Comparison of ENCODE assay signal across 12 mouse cellular contexts in the genomic region with DNA sequence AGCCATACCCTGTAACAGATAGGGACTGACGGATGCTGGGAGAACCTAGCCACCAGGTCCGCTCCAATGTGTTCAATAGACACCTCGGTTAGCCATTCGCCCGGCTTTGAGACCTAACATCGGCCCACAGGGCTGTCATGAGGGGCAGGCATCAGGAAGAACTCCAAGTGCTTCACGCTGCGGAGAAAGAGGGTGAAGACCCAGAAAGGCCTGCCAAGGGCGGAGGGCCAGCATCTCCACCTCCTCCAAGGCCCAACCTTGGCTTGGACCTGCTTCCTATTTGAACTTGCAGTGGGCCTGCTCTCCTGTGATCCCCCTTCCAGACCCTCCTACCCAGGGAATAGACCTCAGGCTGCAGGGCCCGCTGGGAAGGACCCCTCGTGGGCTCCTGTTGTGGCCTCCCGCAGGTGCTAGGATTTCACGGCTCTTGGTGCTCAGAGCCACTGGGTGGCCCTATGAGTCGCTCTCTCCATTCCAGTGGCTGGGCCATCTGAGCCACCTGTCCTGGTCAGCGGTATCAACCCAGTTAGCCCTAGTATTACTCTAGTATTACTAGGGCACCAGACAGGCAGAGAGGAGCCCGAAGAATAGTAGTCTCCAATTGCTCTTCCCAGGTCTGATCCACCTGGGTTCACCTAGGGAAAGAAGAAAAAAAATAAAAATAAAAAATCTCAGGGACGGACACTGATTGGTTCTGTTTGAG. TPM values are rescaled to one million over a fixed set of nuclear protein-coding genes. Genes with fewer than 3 reads are reported as not detected.
DNase-seq lines count a peak whose midpoint lies in the region; ATAC-seq and TF ChIP-seq lines count a peak whose summit lies in the region.
"Had no signal": no experiment of that assay in that cellular context is flagged by ENCODE, and none has a peak within 500 bp of the region (broad histone marks: within the 10 kb centered on the region; RNA-seq: fewer than 3 reads in every experiment).

No protein-coding gene starts in this region.

- H3K4me1 ChIP-seq in forebrain, embryonic 11.5 days (replicated peaks; ENCODE audit: control insufficient read depth, insufficient read depth, low read length), result peaks cover 6% of the 10 kb centered on the region
- peaks cover 26% of the 10 kb centered on the region for H3K4me1 ChIP-seq in forebrain, embryonic 16.5 days (replicated peaks; ENCODE audit: control insufficient read depth, insufficient read depth, low read length)
- H3K4me1 ChIP-seq in hindbrain, embryonic 12.5 days, result peaks cover 33% of the 10 kb centered on the region
- peaks cover 14% of the 10 kb centered on the region for H3K4me1 ChIP-seq in midbrain, embryonic 16.5 days (ENCODE audit: control insufficient read depth, insufficient read depth, low read length)

- H3K9ac ChIP-seq in forebrain, embryonic 11.5 days (ENCODE audit: low read length), result no peak overlapping the region
- no peak overlapping the region for H3K9ac ChIP-seq in forebrain, embryonic 16.5 days (replicated peaks; ENCODE audit: low read depth, low read length)
- no peak overlapping the region for H3K9ac ChIP-seq in hindbrain, embryonic 12.5 days
- H3K9ac ChIP-seq in midbrain, embryonic 16.5 days (ENCODE audit: low read depth, low read length), result no peak overlapping the region
- H3K9ac ChIP-seq: liver, embryonic 14.5 days had no signal

- H3K36me3 ChIP-seq in forebrain, embryonic 11.5 days (ENCODE audit: control insufficient read depth, insufficient read depth, low read length), result no peaks in the 10 kb centered on the region
- H3K36me3 ChIP-seq in forebrain, embryonic 16.5 days (ENCODE audit: control insufficient read depth, insufficient read depth), result no peaks in the 10 kb centered on the region
- H3K36me3 ChIP-seq in hindbrain, embryonic 12.5 days, result no peaks in the 10 kb centered on the region
- H3K36me3 ChIP-seq in midbrain, embryonic 16.5 days (ENCODE audit: control insufficient read depth, insufficient read depth, low read length), result no peaks in the 10 kb centered on the region

- peak; percentile 28 for ATAC-seq in forebrain, embryonic 11.5 days (replicated peaks; ENCODE audit: low FRiP score)
- no peak for ATAC-seq in forebrain, embryonic 16.5 days
- ATAC-seq in hindbrain, embryonic 12.5 days (ENCODE audit: low FRiP score), result no peak
- peak; percentile 15; the same call in 1 of the 2 replicates for ATAC-seq in midbrain, embryonic 16.5 days

- WGBS in forebrain, embryonic 11.5 days, result 82% methylated on average over 17 of the region's 17 CpGs
- 83% methylated on average over 17 of the region's 17 CpGs for WGBS in forebrain, embryonic 16.5 days
- 80% methylated on average over 17 of the region's 17 CpGs for WGBS in hindbrain, embryonic 12.5 days
- 82% methylated on average over 17 of the region's 17 CpGs for WGBS in midbrain, embryonic 16.5 days

- H3K4me2 ChIP-seq in forebrain, embryonic 11.5 days (ENCODE audit: low read depth, low read length, severe bottlenecking), result no peak overlapping the region
- no peak overlapping the region for H3K4me2 ChIP-seq in forebrain, embryonic 16.5 days (ENCODE audit: low read length)
- H3K4me2 ChIP-seq in hindbrain, embryonic 12.5 days (replicated peaks), result no peak overlapping the region
- H3K4me2 ChIP-seq in midbrain, embryonic 16.5 days (ENCODE audit: low read length), result no peak overlapping the region

- H3K9me3 ChIP-seq in forebrain, embryonic 11.5 days (ENCODE audit: control insufficient read depth, low read length), result no peaks in the 10 kb centered on the region
- H3K9me3 ChIP-seq in forebrain, embryonic 16.5 days (ENCODE audit: control insufficient read depth, low read length), result no peaks in the 10 kb centered on the region
- H3K9me3 ChIP-seq in hindbrain, embryonic 12.5 days (replicated peaks), result no peaks in the 10 kb centered on the region
- no peaks in the 10 kb centered on the region for H3K9me3 ChIP-seq in midbrain, embryonic 16.5 days (replicated peaks; ENCODE audit: control insufficient read depth, low read length, poor library complexity, severe bottlenecking)

- no peak for DNase-seq in forebrain, embryonic 11.5 days (ENCODE audit: low spot score)
- DNase-seq in layer of hippocampus, adult 2 months (ENCODE audit: low spot score in 2 of 2), result no peak
- DNase-seq in layer of hippocampus, postnatal 36 days, result no peak
- DNase-seq in urinary bladder, postnatal 4 days (ENCODE audit: low spot score in 2 of 2), result no peak
- no peak for DNase-seq in frontal cortex, adult 2 months (ENCODE audit: extremely low spot score in 1 of 2, low spot score in 1 of 2)

- TF ChIP-seq CTCF in layer of hippocampus, adult 2 months (conservative IDR thresholded peaks at IDR 0.05), result no peak

- no peak overlapping the region for H3K4me3 ChIP-seq in forebrain, embryonic 11.5 days (ENCODE audit: low read depth, low read length)
- no peak overlapping the region for H3K4me3 ChIP-seq in forebrain, embryonic 16.5 days (replicated peaks; ENCODE audit: low read length)
- H3K4me3 ChIP-seq in layer of hippocampus, adult 2 months, result peak overlapping the region; percentile 12; the same call in 1 of the 2 replicates
- no peak overlapping the region for H3K4me3 ChIP-seq in hindbrain, embryonic 12.5 days
- H3K4me3 ChIP-seq in midbrain, embryonic 16.5 days (ENCODE audit: low read depth, low read length), result no peak overlapping the region

- H3K27ac ChIP-seq in forebrain, embryonic 11.5 days (ENCODE audit: low read depth, low read length), result no peak overlapping the region
- no peak overlapping the region for H3K27ac ChIP-seq in forebrain, embryonic 16.5 days (ENCODE audit: low read length)
- peak overlapping the region; percentile 93 for H3K27ac ChIP-seq in layer of hippocampus, adult 2 months
- H3K27ac ChIP-seq in hindbrain, embryonic 12.5 days, result peak overlapping the region; percentile 72
- H3K27ac ChIP-seq in midbrain, embryonic 16.5 days (ENCODE audit: low read length), result 0 out of 2 replicates have a peak overlapping the region, but pooled peaks have one; percentile 25
- H3K27ac ChIP-seq: liver, embryonic 14.5 days had no signal

- H3K27me3 ChIP-seq in forebrain, embryonic 11.5 days (ENCODE audit: control insufficient read depth, insufficient read depth, low read length), result no peaks in the 10 kb centered on the region
- H3K27me3 ChIP-seq in forebrain, embryonic 16.5 days (replicated peaks; ENCODE audit: control insufficient read depth, insufficient read depth, low read length), result no peaks in the 10 kb centered on the region
- H3K27me3 ChIP-seq in hindbrain, embryonic 12.5 days, result 0 out of 2 replicates have a peak, but pooled peaks cover 4% of the 10 kb centered on the region
- no peaks in the 10 kb centered on the region for H3K27me3 ChIP-seq in midbrain, embryonic 16.5 days (ENCODE audit: control insufficient read depth, insufficient read depth, low read depth, low read length)

RNA-seq across cellular contexts. Expression of a gene that starts 13.0 kb away (rescaled TPM):
- 2.0 and 2.1 TPM in 2 replicates for polyA plus RNA-seq in forebrain, embryonic 11.5 days (2014; fragmentation: Nextera tagmentation; extraction: Ambion mirVana)
- 1.3 and 1.8 TPM in 2 replicates for polyA plus RNA-seq in forebrain, embryonic 16.5 days (2015; fragmentation: Nextera tagmentation; extraction: Ambion mirVana)
- total RNA-seq in layer of hippocampus, adult 2 months (2021), result under 1 TPM; 0.31 to 0.91 TPM
- under 1 TPM; 0.30 to 0.53 TPM for total RNA-seq in layer of hippocampus, postnatal 36 days (2021)
- 1.6 and 3.0 TPM in 2 replicates for polyA plus RNA-seq in hindbrain, embryonic 12.5 days (2016; fragmentation: Nextera tagmentation; extraction: Ambion mirVana)
- 2.1 and 2.4 TPM in 2 replicates for polyA plus RNA-seq in midbrain, embryonic 16.5 days (2015; fragmentation: Nextera tagmentation; extraction: Ambion mirVana)
- polyA plus RNA-seq in frontal cortex, adult 2 months (2012; rRNA removed), result 1.1 and 1.2 TPM in 2 replicates
- total RNA-seq: CH12.LX; gastrocnemius, adult 18-20 months; neutrophil, adult 5-6 weeks had no signal
- polyA plus RNA-seq: liver, embryonic 14.5 days had no signal

RNA-seq across cellular contexts. Expression of a gene that starts 38.0 kb away (rescaled TPM):
- 22.2 and 23.6 TPM in 2 replicates for polyA plus RNA-seq in forebrain, embryonic 11.5 days (2014; fragmentation: Nextera tagmentation; extraction: Ambion mirVana)
- 26.9 and 34.9 TPM in 2 replicates for polyA plus RNA-seq in forebrain, embryonic 16.5 days (2015; fragmentation: Nextera tagmentation; extraction: Ambion mirVana)
- total RNA-seq in layer of hippocampus, adult 2 months (2021), result 100 to 1,000 TPM; 146 to 158 TPM
- total RNA-seq in layer of hippocampus, postnatal 36 days (2021), result 100 to 1,000 TPM; 147 to 155 TPM
- 22.4 and 24.0 TPM in 2 replicates for polyA plus RNA-seq in hindbrain, embryonic 12.5 days (2016; fragmentation: Nextera tagmentation; extraction: Ambion mirVana)
- 13.3 and 17.6 TPM in 2 replicates for polyA plus RNA-seq in midbrain, embryonic 16.5 days (2015; fragmentation: Nextera tagmentation; extraction: Ambion mirVana)
- polyA plus RNA-seq in frontal cortex, adult 2 months (2012; rRNA removed), result 56.7 and 57.1 TPM in 2 replicates

Comparison
In these comparisons a context has a peak if more than half of its experiments do, and no peak if none do; other contexts are left out.
1. ATAC-seq: peak in forebrain, embryonic 11.5 days (single experiment) and midbrain, embryonic 16.5 days (single experiment); none in forebrain, embryonic 16.5 days (single experiment) and hindbrain, embryonic 12.5 days (single experiment).
2. H3K27ac ChIP-seq: peak in layer of hippocampus, adult 2 months (single experiment), hindbrain, embryonic 12.5 days (single experiment) and midbrain, embryonic 16.5 days (single experiment); none in forebrain, embryonic 11.5 days (single experiment) and forebrain, embryonic 16.5 days (single experiment).